Mouse (Mus musculus) E14TG2a.4 (cell line): ENCODE measurements around the gene Myrf.

ENCODE experiments used
- CTCF ChIP-seq: conservative IDR thresholded peaks from 2 replicates; pipeline ENCODE4 v1.5.1; 2014; ENCODE audit warnings: low read length
- NANOG ChIP-seq: IDR thresholded peaks from 2 replicates; pipeline ENCODE4 v1.6.1; 2014; ENCODE audit warnings: borderline replicate concordance, low read length, mixed read lengths

- TF ChIP-seq CTCF, result no peak
- TF ChIP-seq NANOG, result no peak
Measured at GRCm38 (mm10) chr19:10277759-10278158, 37.2 kb upstream of the Myrf start.
